Comparison of ENCODE assay signal across 8 mouse cellular contexts in genomic region chr19:4928781-4929180, GRCm38 (mm10). TPM values are rescaled to one million over a fixed set of nuclear protein-coding genes. Genes with fewer than 3 reads are reported as not detected.
DNase-seq lines count a peak whose midpoint lies in the region; ATAC-seq and TF ChIP-seq lines count a peak whose summit lies in the region.

No protein-coding gene starts in this region.

- in situ Hi-C loops in ES-E14 (cut with MboI; ENCODE audit: low sequenced_read_pairs in 2 of 2, unreplicated experiment in 2 of 2): no loop called here

- no peaks in the 10 kb centered on the region for H3K9me3 ChIP-seq in ES-E14 (ENCODE audit: control insufficient read depth, insufficient read depth, low read depth, low read length)
- H3K9me3 ChIP-seq in limb, embryonic 10.5 days (replicated peaks): no peaks in the 10 kb centered on the region

- peak overlapping the region; percentile 75; the same call in 1 of the 2 replicates for H3K9ac ChIP-seq in ES-E14 (ENCODE audit: insufficient read depth, low read depth, low read length, poor library complexity, severe bottlenecking)

- no peak for ATAC-seq in erythroid progenitor cell, adult 5-6 weeks (replicated peaks; ENCODE audit: low FRiP score, poor library complexity, severe bottlenecking)

- DNase-seq in heart, adult 18-20 months: peak; percentile 47 to 49
- DNase-seq in heart, postnatal 25 days (ENCODE audit: low spot score): no peak
- DNase-seq in ES-E14 (ENCODE audit: low read depth, low spot score): no peak
- peak; percentile 81 for DNase-seq in gastrocnemius, adult 2 months
- peak; percentile 37 for DNase-seq in limb, embryonic 10.5 days (ENCODE audit: low spot score)
- DNase-seq in natural killer cell, adult 2 months (ENCODE audit: low spot score in 2 of 2): no peak

- no peaks in the 10 kb centered on the region for H3K27me3 ChIP-seq in limb, embryonic 10.5 days (ENCODE audit: low read depth, poor library complexity, severe bottlenecking)
- peaks cover 11% of the 10 kb centered on the region for H3K27me3 ChIP-seq in myocyte (ENCODE audit: control insufficient read depth, insufficient read depth, insufficient read length)

- H3K79me2 ChIP-seq in myocyte (ENCODE audit: control insufficient read depth, insufficient read depth): peaks cover 19% of the 10 kb centered on the region

- H3K4me3 ChIP-seq in ES-E14 (ENCODE audit: insufficient read depth in 1 of 2, low read depth in 1 of 2, low read length in 2 of 2, poor library complexity in 1 of 2, severe bottlenecking in 1 of 2) (peak overlapping the region in 1 of 2 experiments; percentile 98; a peak in 2 of 4 replicates), myocyte (peak overlapping the region; percentile 63)
- peak overlapping the region; percentile 82 for H3K4me3 ChIP-seq in gastrocnemius, adult 2 months
- H3K4me3 ChIP-seq in limb, embryonic 10.5 days: peak overlapping the region; percentile 71

- no peak overlapping the region for H3ac ChIP-seq in myocyte (ENCODE audit: control insufficient read depth, insufficient read length)

- 65% methylated on average over 5 of the region's 5 CpGs for WGBS in limb, embryonic 10.5 days

- H3K4me2 ChIP-seq in myocyte (ENCODE audit: low read depth): peak overlapping the region; percentile 97

- TF ChIP-seq CTCF in gastrocnemius, adult 2 months (IDR thresholded peaks at IDR 0.05): no peak

- TF ChIP-seq POLR2A in myocyte (IDR thresholded peaks at IDR 0.05; ENCODE audit: insufficient read length, low read depth): no peak

- intact Hi-C loops in heart, postnatal 25 days (cut with DNase I): no loop called here
- intact Hi-C loops in gastrocnemius, adult 2 months (cut with DNase I): no loop called here

- peaks cover 0 to 16% of the 10 kb centered on the region in 2 experiments; a peak in 3 of 4 replicates for H3K4me1 ChIP-seq in ES-E14 (ENCODE audit: control insufficient read depth in 2 of 2, insufficient read depth in 2 of 2, low read length in 2 of 2, poor library complexity in 1 of 2)
- peaks cover 20% of the 10 kb centered on the region for H3K4me1 ChIP-seq in limb, embryonic 10.5 days

- peaks cover 10% of the 10 kb centered on the region for H3K36me3 ChIP-seq in ES-E14 (ENCODE audit: control insufficient read depth, insufficient read depth, low read length, poor library complexity, severe bottlenecking)
- H3K36me3 ChIP-seq in limb, embryonic 10.5 days: peaks cover 30% of the 10 kb centered on the region
- H3K36me3 ChIP-seq in myocyte (ENCODE audit: control insufficient read depth, insufficient read depth): no peaks in the 10 kb centered on the region

- no peak overlapping the region for H3K27ac ChIP-seq in ES-E14 (ENCODE audit: insufficient read depth, low read depth, low read length, poor library complexity, severe bottlenecking)
- H3K27ac ChIP-seq in gastrocnemius, adult 2 months: peak overlapping the region; percentile 92
- peak overlapping the region; percentile 92 for H3K27ac ChIP-seq in limb, embryonic 10.5 days

TF ChIP-seq in ES-E14, 5 proteins besides CTCF, POLR2A, EP300 and RAD21:
- TF ChIP-seq CHD2 (IDR thresholded peaks at IDR 0.05; ENCODE audit: low read depth, low read length) (no peak), ZC3H11A (IDR thresholded peaks at IDR 0.05; ENCODE audit: borderline replicate concordance, low read depth, low read length) (no peak), ZNF384 (IDR thresholded peaks at IDR 0.05; ENCODE audit: low read depth, low read length) (no peak), MAFK (IDR thresholded peaks at IDR 0.05; ENCODE audit: insufficient read depth, low read depth, low read length) (no peak), HCFC1 (IDR thresholded peaks at IDR 0.05; ENCODE audit: borderline replicate concordance, insufficient read depth, low read length) (no peak)

TF ChIP-seq in myocyte, 11 proteins besides CTCF, POLR2A, EP300 and RAD21:
- TF ChIP-seq E2F4 (IDR thresholded peaks at IDR 0.05; ENCODE audit: insufficient read depth) (no peak), REST (IDR thresholded peaks at IDR 0.05; ENCODE audit: insufficient read depth, insufficient read length) (no peak), USF1 (IDR thresholded peaks at IDR 0.05; ENCODE audit: low read depth) (no peak), TCF3 (IDR thresholded peaks at IDR 0.05; ENCODE audit: insufficient read length, low read depth) (no peak), MYOD1 (IDR thresholded peaks at IDR 0.05; ENCODE audit: control insufficient read depth in 1 of 3, insufficient read length in 2 of 3, low read depth in 2 of 3) (no peak), POLR2AphosphoS2 (IDR thresholded peaks at IDR 0.05; ENCODE audit: insufficient read length, low read depth) (no peak), CEBPB (IDR thresholded peaks at IDR 0.05; ENCODE audit: insufficient read depth, poor library complexity, severe bottlenecking) (no peak), SRF (IDR thresholded peaks at IDR 0.05; ENCODE audit: control insufficient read depth, insufficient read length, low read depth) (no peak), MYOG (IDR thresholded peaks at IDR 0.05; ENCODE audit: control insufficient read depth in 1 of 3, insufficient read depth in 1 of 3, insufficient read length in 2 of 3, low read depth in 2 of 3) (no peak)

RNA-seq across cellular contexts. Expression of gene Dpp3, which starts 0.7 kb away (rescaled TPM):
- 10 to 100 TPM; 15.6 to 18.2 TPM for total RNA-seq in heart, adult 18-20 months (2021)
- total RNA-seq in heart, postnatal 25 days (2021): 10 to 100 TPM; 17.5 to 19.6 TPM
- 126 and 143 TPM in 2 replicates for total RNA-seq in ES-E14 (2012; rRNA removed)
- 10 to 100 TPM; 11.2 to 16.6 TPM for total RNA-seq in gastrocnemius, adult 2 months (2021)
- polyA plus RNA-seq in limb, embryonic 10.5 days (2016; fragmentation: Nextera tagmentation; extraction: Ambion mirVana): 196 and 198 TPM in 2 replicates
- 71.6 TPM for polyA plus RNA-seq in myocyte (2012; fragmentation: generic; extraction: Trizol)
- 9.0 and 13.0 TPM in 2 replicates for total RNA-seq in erythroid progenitor cell, adult 5-6 weeks (2015; ENCODE audit: low replicate concordance)
- total RNA-seq in erythroid progenitor cell, adult 5-6 weeks (2017; ENCODE audit: low replicate concordance): 9.1 and 15.7 TPM in 2 replicates

RNA-seq across cellular contexts. Expression of gene Peli3, which starts 14.1 kb away (rescaled TPM):
- total RNA-seq in heart, adult 18-20 months (2021): 1 to 10 TPM; 3.5 to 3.8 TPM
- total RNA-seq in heart, postnatal 25 days (2021): 1 to 10 TPM; 1.0 to 1.3 TPM
- total RNA-seq in ES-E14 (2012; rRNA removed): 0.76 and 2.1 TPM in 2 replicates
- 1 to 10 TPM; 1.5 to 2.1 TPM for total RNA-seq in gastrocnemius, adult 2 months (2021)
- 1.4 and 2.1 TPM in 2 replicates for polyA plus RNA-seq in limb, embryonic 10.5 days (2016; fragmentation: Nextera tagmentation; extraction: Ambion mirVana)
- polyA plus RNA-seq in myocyte (2012; fragmentation: generic; extraction: Trizol): 0.49 TPM
- not detected in 2 replicates for total RNA-seq in erythroid progenitor cell, adult 5-6 weeks (2015; ENCODE audit: low replicate concordance)
- total RNA-seq in erythroid progenitor cell, adult 5-6 weeks (2017; ENCODE audit: low replicate concordance): not detected in 2 replicates

RNA-seq across cellular contexts. Expression of gene Bbs1, which starts 22.4 kb away (rescaled TPM):
- 1 to 10 TPM; 2.8 to 3.1 TPM for total RNA-seq in heart, adult 18-20 months (2021)
- 1 to 10 TPM; 4.0 to 4.1 TPM for total RNA-seq in heart, postnatal 25 days (2021)
- total RNA-seq in ES-E14 (2012; rRNA removed): 5.4 and 6.8 TPM in 2 replicates
- total RNA-seq in gastrocnemius, adult 2 months (2021): 1 to 10 TPM; 1.5 to 2.1 TPM
- 5.1 and 9.0 TPM in 2 replicates for polyA plus RNA-seq in limb, embryonic 10.5 days (2016; fragmentation: Nextera tagmentation; extraction: Ambion mirVana)
- 3.6 TPM for polyA plus RNA-seq in myocyte (2012; fragmentation: generic; extraction: Trizol)
- total RNA-seq in erythroid progenitor cell, adult 5-6 weeks (2015; ENCODE audit: low replicate concordance): 0.42 and 4.0 TPM in 2 replicates
- total RNA-seq in erythroid progenitor cell, adult 5-6 weeks (2017; ENCODE audit: low replicate concordance): 4.5 and 7.7 TPM in 2 replicates

RNA-seq across cellular contexts. Expression of gene Mrpl11, which starts 33.2 kb away (rescaled TPM):
- 10 to 100 TPM; 67.7 to 86.0 TPM for total RNA-seq in heart, adult 18-20 months (2021)
- total RNA-seq in heart, postnatal 25 days (2021): 10 to 100 TPM; 70.9 to 73.2 TPM
- 79.8 and 102 TPM in 2 replicates for total RNA-seq in ES-E14 (2012; rRNA removed)
- 10 to 100 TPM; 59.3 to 64.5 TPM for total RNA-seq in gastrocnemius, adult 2 months (2021)
- 161 and 187 TPM in 2 replicates for polyA plus RNA-seq in limb, embryonic 10.5 days (2016; fragmentation: Nextera tagmentation; extraction: Ambion mirVana)
- 62.6 TPM for polyA plus RNA-seq in myocyte (2012; fragmentation: generic; extraction: Trizol)
- total RNA-seq in erythroid progenitor cell, adult 5-6 weeks (2015; ENCODE audit: low replicate concordance): 4.7 and 8.0 TPM in 2 replicates
- 10.5 and 14.1 TPM in 2 replicates for total RNA-seq in erythroid progenitor cell, adult 5-6 weeks (2017; ENCODE audit: low replicate concordance)

RNA-seq across cellular contexts. Expression of gene Zdhhc24, which starts 50.3 kb away (rescaled TPM):
- 1 to 10 TPM; 2.4 to 3.1 TPM for total RNA-seq in heart, adult 18-20 months (2021)
- 1 to 10 TPM; 2.6 to 4.0 TPM for total RNA-seq in heart, postnatal 25 days (2021)
- total RNA-seq in ES-E14 (2012; rRNA removed): 12.4 and 15.7 TPM in 2 replicates
- total RNA-seq in gastrocnemius, adult 2 months (2021): 1 to 10 TPM; 2.0 to 2.6 TPM
- polyA plus RNA-seq in limb, embryonic 10.5 days (2016; fragmentation: Nextera tagmentation; extraction: Ambion mirVana): 7.0 and 8.5 TPM in 2 replicates
- polyA plus RNA-seq in myocyte (2012; fragmentation: generic; extraction: Trizol): 9.3 TPM
- 19.8 and 34.0 TPM in 2 replicates for total RNA-seq in erythroid progenitor cell, adult 5-6 weeks (2015; ENCODE audit: low replicate concordance)
- 18.0 and 24.9 TPM in 2 replicates for total RNA-seq in erythroid progenitor cell, adult 5-6 weeks (2017; ENCODE audit: low replicate concordance)

Comparison
In these comparisons a context has a peak if more than half of its experiments do, and no peak if none do; other contexts are left out.
1. DNase-seq: peak in heart, adult 18-20 months (2 of 2), gastrocnemius, adult 2 months (single experiment) and limb, embryonic 10.5 days (single experiment); none in heart, postnatal 25 days (single experiment), ES-E14 (single experiment) and natural killer cell, adult 2 months (0 of 2).